Mouse (Mus musculus) liver, embryonic 14.5 days (tissue): ENCODE results near the gene Exoc4.

Source experiments
- CTCF ChIP-seq: IDR thresholded peaks from 2 replicates; pipeline ENCODE4 v1.5.1; 2016; ENCODE audit warnings: antibody characterized with exemption, low read depth, control low read depth
- EP300 ChIP-seq: IDR thresholded peaks from 2 replicates; pipeline ENCODE4 v1.6.1; 2016; ENCODE audit warnings: antibody characterized with exemption, low read depth

DNA sequence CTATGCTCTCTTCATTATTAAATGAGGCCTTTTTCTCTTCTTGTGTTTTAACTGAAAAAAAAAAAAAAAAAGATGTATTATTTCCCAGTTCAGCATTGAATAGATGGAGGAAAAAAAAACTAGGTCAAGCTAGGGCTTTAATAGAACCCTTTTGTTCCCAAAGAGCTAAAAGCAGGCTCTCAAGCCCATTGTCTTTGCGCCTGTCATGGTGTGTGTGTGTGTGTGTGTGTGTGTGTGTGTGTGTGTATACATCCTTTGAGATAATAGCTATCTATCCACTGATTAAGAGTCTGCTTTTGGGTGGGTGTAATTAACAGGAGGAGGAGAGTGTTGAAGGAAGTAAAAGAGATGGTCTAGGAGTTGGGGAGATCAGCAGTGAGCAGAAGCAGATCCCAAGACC lies 594.0 kb downstream of the Exoc4 start:
- TF ChIP-seq CTCF (no peak), EP300 (no peak)
